Comparison of ENCODE assay signal across 22 mouse cellular contexts in the genomic region with DNA sequence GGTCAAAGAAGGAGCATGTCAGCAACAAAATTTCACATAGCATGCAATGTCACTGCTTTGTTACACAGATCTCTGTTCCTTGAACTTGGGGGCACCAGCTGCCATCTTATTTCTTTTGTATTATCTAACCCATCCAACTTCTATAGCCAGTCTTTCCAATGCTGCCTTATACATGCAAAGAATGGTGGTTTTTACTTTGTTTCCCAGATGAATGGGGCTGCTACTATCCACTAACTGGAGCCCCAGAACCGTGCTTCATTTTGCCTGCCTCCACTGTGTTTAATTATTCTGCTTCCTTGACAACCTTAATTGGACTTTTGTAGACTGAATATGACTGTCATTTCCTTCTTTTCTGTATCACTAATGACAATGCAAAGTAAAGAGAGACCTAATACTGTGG.
A peak's percentile ranks its signal among the peaks of the same experiment; 100 is the strongest.
DNase-seq lines count a peak whose midpoint lies in the region; ATAC-seq and TF ChIP-seq lines count a peak whose summit lies in the region.
"Had no signal": no experiment of that assay in that cellular context is flagged by ENCODE, and none has a peak within 500 bp of the region (broad histone marks: within the 10 kb centered on the region; RNA-seq: fewer than 3 reads in every experiment).

No protein-coding gene starts in this region.

- no peak overlapping the region for H3K4me3 ChIP-seq in forebrain, embryonic 11.5 days (ENCODE audit: low read depth, low read length)
- no peak overlapping the region for H3K4me3 ChIP-seq in forebrain, embryonic 16.5 days (replicated peaks; ENCODE audit: low read length)
- no peak overlapping the region for H3K4me3 ChIP-seq in hindbrain, embryonic 12.5 days
- no peak overlapping the region for H3K4me3 ChIP-seq in hindbrain, embryonic 16.5 days (ENCODE audit: low read length)
- H3K4me3 ChIP-seq in forebrain, embryonic 13.5 days, result no peak overlapping the region
- H3K4me3 ChIP-seq: heart, adult 2 months; heart, embryonic 10.5 days; heart, embryonic 13.5 days had no signal

- WGBS in forebrain, embryonic 11.5 days, result 32% methylated on average over 1 of the region's 1 CpGs
- WGBS in forebrain, embryonic 16.5 days, result 9% methylated on average over 1 of the region's 1 CpGs
- WGBS in hindbrain, embryonic 12.5 days, result 36% methylated on average over 1 of the region's 1 CpGs
- 15% methylated on average over 1 of the region's 1 CpGs for WGBS in hindbrain, embryonic 16.5 days
- 22% methylated on average over 1 of the region's 1 CpGs for WGBS in forebrain, embryonic 13.5 days

- H3K27me3 ChIP-seq in forebrain, embryonic 11.5 days (ENCODE audit: control insufficient read depth, insufficient read depth, low read length), result peaks cover 5% of the 10 kb centered on the region
- peaks cover 3% of the 10 kb centered on the region; the same call in 1 of the 2 replicates for H3K27me3 ChIP-seq in forebrain, embryonic 16.5 days (replicated peaks; ENCODE audit: control insufficient read depth, insufficient read depth, low read length)
- peaks cover 6% of the 10 kb centered on the region; the same call in 1 of the 2 replicates for H3K27me3 ChIP-seq in hindbrain, embryonic 12.5 days
- H3K27me3 ChIP-seq in hindbrain, embryonic 16.5 days (replicated peaks; ENCODE audit: control insufficient read depth, insufficient read depth, low read length), result no peaks in the 10 kb centered on the region
- H3K27me3 ChIP-seq in forebrain, embryonic 13.5 days, result no peaks in the 10 kb centered on the region; the same call in 1 of the 2 replicates

- no peaks in the 10 kb centered on the region for H3K9me3 ChIP-seq in forebrain, embryonic 11.5 days (ENCODE audit: control insufficient read depth, low read length)
- H3K9me3 ChIP-seq in forebrain, embryonic 16.5 days (ENCODE audit: control insufficient read depth, low read length), result no peaks in the 10 kb centered on the region
- H3K9me3 ChIP-seq in hindbrain, embryonic 12.5 days (replicated peaks), result no peaks in the 10 kb centered on the region
- no peaks in the 10 kb centered on the region for H3K9me3 ChIP-seq in hindbrain, embryonic 16.5 days (ENCODE audit: control insufficient read depth, low read length)
- no peaks in the 10 kb centered on the region for H3K9me3 ChIP-seq in forebrain, embryonic 13.5 days (replicated peaks)
- H3K9me3 ChIP-seq: heart, embryonic 10.5 days; heart, embryonic 13.5 days had no signal

- no peaks in the 10 kb centered on the region; the same call in 1 of the 2 replicates for H3K4me1 ChIP-seq in forebrain, embryonic 11.5 days (replicated peaks; ENCODE audit: control insufficient read depth, insufficient read depth, low read length)
- H3K4me1 ChIP-seq in forebrain, embryonic 16.5 days (replicated peaks; ENCODE audit: control insufficient read depth, insufficient read depth, low read length), result peaks cover 4% of the 10 kb centered on the region; the same call in 1 of the 2 replicates
- no peaks in the 10 kb centered on the region for H3K4me1 ChIP-seq in hindbrain, embryonic 12.5 days
- no peaks in the 10 kb centered on the region for H3K4me1 ChIP-seq in hindbrain, embryonic 16.5 days (ENCODE audit: control insufficient read depth, insufficient read depth, low read depth, low read length)
- H3K4me1 ChIP-seq in forebrain, embryonic 13.5 days, result peaks cover 10% of the 10 kb centered on the region
- H3K4me1 ChIP-seq: heart, embryonic 10.5 days; heart, embryonic 13.5 days had no signal

- peak overlapping the region; percentile 31; the same call in 1 of the 2 replicates for H3K27ac ChIP-seq in forebrain, embryonic 11.5 days (ENCODE audit: low read depth, low read length)
- H3K27ac ChIP-seq in forebrain, embryonic 16.5 days (ENCODE audit: low read length), result no peak overlapping the region
- no peak overlapping the region for H3K27ac ChIP-seq in hindbrain, embryonic 12.5 days
- H3K27ac ChIP-seq in hindbrain, embryonic 16.5 days (ENCODE audit: low read depth, low read length), result no peak overlapping the region
- H3K27ac ChIP-seq in forebrain, embryonic 13.5 days, result peak overlapping the region; percentile 54; the same call in 1 of the 2 replicates
- H3K27ac ChIP-seq: heart, adult 2 months; heart, embryonic 10.5 days; heart, embryonic 13.5 days; hindbrain, embryonic 14.5 days had no signal

- no peak overlapping the region for H3K4me2 ChIP-seq in forebrain, embryonic 11.5 days (ENCODE audit: low read depth, low read length, severe bottlenecking)
- no peak overlapping the region for H3K4me2 ChIP-seq in forebrain, embryonic 16.5 days (ENCODE audit: low read length)
- no peak overlapping the region for H3K4me2 ChIP-seq in hindbrain, embryonic 12.5 days (replicated peaks)
- no peak overlapping the region for H3K4me2 ChIP-seq in hindbrain, embryonic 16.5 days (ENCODE audit: low read length)
- H3K4me2 ChIP-seq in forebrain, embryonic 13.5 days, result no peak overlapping the region
- H3K4me2 ChIP-seq: heart, embryonic 13.5 days; hindbrain, embryonic 14.5 days had no signal

- no peak for DNase-seq in forebrain, embryonic 11.5 days (ENCODE audit: low spot score)
- DNase-seq in brain, embryonic 14.5 days (ENCODE audit: low read depth), result peak; percentile 37
- DNase-seq: adrenal gland, adult 8-10 months; adrenal gland, postnatal 25 days; cerebellum, adult 2 months; cerebellum, adult 9-11 months; cerebellum, postnatal 25 days; gastrocnemius, postnatal 25 days; heart, adult 2 months; heart, postnatal 14 days; heart, postnatal 4 days; kidney, adult 2 months had no signal

- peak; percentile 77 for ATAC-seq in forebrain, embryonic 11.5 days (replicated peaks; ENCODE audit: low FRiP score)
- ATAC-seq in forebrain, embryonic 16.5 days, result no peak
- peak; percentile 67; the same call in 1 of the 2 replicates for ATAC-seq in hindbrain, embryonic 12.5 days (ENCODE audit: low FRiP score)
- no peak for ATAC-seq in hindbrain, embryonic 16.5 days
- no peak; the same call in 1 of the 2 replicates for ATAC-seq in forebrain, embryonic 13.5 days
- no peak for ATAC-seq in CD4-positive, CD25-positive, alpha-beta regulatory T cell, adult 4 months
- ATAC-seq: activated CD4-positive, CD25-positive, alpha-beta regulatory T cell, adult 4 months; intestine, postnatal 0 days had no signal

- no peak overlapping the region for H3K9ac ChIP-seq in forebrain, embryonic 11.5 days (ENCODE audit: low read length)
- no peak overlapping the region for H3K9ac ChIP-seq in forebrain, embryonic 16.5 days (replicated peaks; ENCODE audit: low read depth, low read length)
- H3K9ac ChIP-seq in hindbrain, embryonic 12.5 days, result no peak overlapping the region
- no peak overlapping the region for H3K9ac ChIP-seq in hindbrain, embryonic 16.5 days (ENCODE audit: low read depth, low read length)
- H3K9ac ChIP-seq in forebrain, embryonic 13.5 days, result no peak overlapping the region
- H3K9ac ChIP-seq: heart, embryonic 13.5 days; hindbrain, embryonic 14.5 days had no signal

- TF ChIP-seq POLR2A in brain, embryonic 14.5 days (IDR thresholded peaks at IDR 0.05; ENCODE audit: borderline replicate concordance, extremely low read depth, insufficient read depth, insufficient read length, poor library complexity, severe bottlenecking), result no peak

- no peak for TF ChIP-seq CTCF in brain, embryonic 14.5 days (IDR thresholded peaks at IDR 0.05; ENCODE audit: borderline replicate concordance, extremely low read depth, insufficient read depth, insufficient read length)

- no peaks in the 10 kb centered on the region for H3K36me3 ChIP-seq in forebrain, embryonic 11.5 days (ENCODE audit: control insufficient read depth, insufficient read depth, low read length)
- H3K36me3 ChIP-seq in forebrain, embryonic 16.5 days (ENCODE audit: control insufficient read depth, insufficient read depth), result no peaks in the 10 kb centered on the region
- no peaks in the 10 kb centered on the region for H3K36me3 ChIP-seq in hindbrain, embryonic 12.5 days
- H3K36me3 ChIP-seq in hindbrain, embryonic 16.5 days (ENCODE audit: control insufficient read depth, insufficient read depth, low read length), result no peaks in the 10 kb centered on the region
- H3K36me3 ChIP-seq in forebrain, embryonic 13.5 days (ENCODE audit: poor library complexity, severe bottlenecking), result no peaks in the 10 kb centered on the region
- H3K36me3 ChIP-seq: heart, embryonic 10.5 days; heart, embryonic 13.5 days had no signal

Comparison
In these comparisons a context has a peak if more than half of its experiments do, and no peak if none do; other contexts are left out.
1. ATAC-seq: peak in forebrain, embryonic 11.5 days (single experiment) and hindbrain, embryonic 12.5 days (single experiment); none in forebrain, embryonic 16.5 days (single experiment), hindbrain, embryonic 16.5 days (single experiment), forebrain, embryonic 13.5 days (single experiment) and CD4-positive, CD25-positive, alpha-beta regulatory T cell, adult 4 months (single experiment).
2. H3K27ac ChIP-seq: peak in forebrain, embryonic 11.5 days (single experiment) and forebrain, embryonic 13.5 days (single experiment); none in forebrain, embryonic 16.5 days (single experiment), hindbrain, embryonic 12.5 days (single experiment) and hindbrain, embryonic 16.5 days (single experiment).